Mouse (Mus musculus) heart, postnatal 4 days (tissue): ENCODE results near the gene Coil. TPM values are rescaled to one million over a fixed set of nuclear protein-coding genes. Genes with fewer than 3 reads are reported as not detected.

ENCODE experiments used
- DNase-seq: peaks from one replicate; pipeline ENCODE4 v3.0.0; 2021
- total RNA-seq, 2 experiments: library from RNA; stranded (reverse); gene quantifications; 2 replicates each; pipeline ENCODE4 v1.2.3; 2021

Gene Coil
- 1 to 10 TPM; 7.6 to 9.0 TPM for total RNA-seq

DNA sequence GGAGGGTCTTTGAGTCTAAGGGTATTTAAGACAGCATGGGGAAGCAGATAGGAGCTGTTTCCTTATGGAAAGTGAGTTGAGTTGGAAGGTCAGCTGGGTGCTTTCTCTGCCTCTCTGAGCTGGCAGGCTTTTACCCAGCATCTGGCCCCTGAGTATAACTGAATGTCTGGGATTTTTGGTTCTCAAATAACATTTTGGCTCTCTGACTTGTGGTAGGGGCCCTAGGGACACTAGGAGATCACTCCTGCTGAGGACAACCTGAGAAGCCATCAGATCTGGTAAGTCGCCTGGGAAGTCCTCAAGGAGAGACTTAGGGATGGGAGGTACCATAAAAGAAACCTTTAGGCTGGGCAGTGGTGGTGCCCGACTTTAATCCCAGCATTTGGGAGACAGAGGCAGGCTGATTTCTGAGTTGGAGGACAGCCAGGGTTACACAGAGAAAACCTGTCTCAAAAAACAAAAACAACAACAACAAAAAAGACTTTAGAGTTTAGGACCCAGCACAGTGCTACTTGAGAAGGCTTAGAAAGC, at the start of gene Coil:
Coil (plus strand) TSS at position 51 of the 531 bp plus-strand sequence.
- peak; percentile 25 for DNase-seq

DNA sequence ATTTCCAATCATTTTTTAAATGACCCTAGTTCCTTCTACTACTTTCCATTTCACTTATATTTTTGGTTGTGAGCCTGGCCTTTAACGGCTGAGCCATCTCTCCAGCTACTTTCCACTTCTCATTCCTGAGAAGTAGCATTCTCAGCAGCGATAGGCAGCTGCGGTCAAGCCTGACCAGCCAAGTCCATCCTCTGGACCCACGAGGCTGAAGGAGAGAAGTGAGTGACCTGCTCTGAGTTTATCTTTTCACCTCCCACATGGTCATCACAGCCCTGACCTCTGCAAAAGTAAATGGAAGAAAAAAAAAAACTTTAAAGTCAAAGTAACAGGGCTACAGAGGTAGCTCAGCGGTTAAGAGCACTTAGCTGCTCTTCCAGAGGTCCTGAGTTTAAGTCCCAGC, 43.5 kb upstream of the Coil start:
- DNase-seq, result no peak

DNA sequence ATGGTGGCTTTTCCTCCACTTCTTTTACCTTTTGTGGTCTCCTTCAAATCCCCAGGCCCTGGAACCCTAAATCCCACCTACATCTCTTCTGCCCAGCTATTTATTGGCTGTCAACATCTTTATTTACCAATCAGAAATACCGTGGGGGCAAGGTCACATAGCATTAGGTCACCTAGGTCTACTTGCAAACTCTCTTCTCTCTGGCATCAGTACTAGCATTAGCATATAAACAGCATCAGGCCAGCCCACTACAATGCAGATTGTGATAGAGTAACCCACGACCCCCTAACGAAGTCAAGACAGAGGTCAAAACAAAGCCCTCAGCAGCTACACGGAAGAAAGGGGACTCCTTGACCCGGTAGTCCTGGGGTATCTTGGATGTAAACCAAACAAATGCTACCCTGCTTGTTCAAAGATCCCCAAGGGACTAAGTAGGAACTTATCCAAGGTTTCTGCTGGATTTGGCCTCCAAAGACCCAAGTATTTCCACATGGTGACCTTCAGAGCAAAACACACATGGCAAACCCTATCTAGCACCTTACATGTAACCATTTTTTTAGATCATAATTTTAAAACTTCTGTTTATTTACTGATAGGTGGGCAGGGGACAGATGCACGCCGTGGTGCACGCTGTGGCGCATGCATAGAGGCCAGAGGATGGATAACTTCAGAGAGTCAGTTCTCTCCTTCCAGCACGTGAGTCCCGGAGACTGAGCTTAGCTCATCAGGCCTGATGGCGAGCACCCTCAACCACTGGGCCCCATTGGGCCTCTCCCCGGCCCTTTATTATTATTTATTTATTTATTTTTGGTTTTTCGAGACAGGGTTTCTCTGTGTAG, 38.1 kb upstream of the Coil start:
- DNase-seq, result no peak

DNA sequence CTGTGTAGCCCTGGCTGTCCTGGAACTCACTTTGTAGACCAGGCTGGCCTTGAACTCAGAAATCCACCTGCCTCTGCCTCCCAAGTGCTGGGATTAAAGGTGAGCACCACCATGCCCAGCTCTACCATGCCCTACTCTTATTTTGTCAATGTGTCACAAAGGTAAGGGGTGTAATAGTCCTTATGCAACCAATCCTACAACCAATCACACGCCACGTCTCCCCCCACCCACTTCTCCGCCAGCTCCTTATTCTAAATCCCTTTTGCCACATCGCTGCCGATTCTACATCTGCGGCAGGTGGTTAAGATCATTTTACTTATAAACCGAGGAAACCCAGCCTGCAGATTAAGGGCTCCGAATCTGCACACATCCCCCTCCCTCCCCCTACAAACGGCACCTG, 37.0 kb upstream of the Coil start:
- no peak for DNase-seq

DNA sequence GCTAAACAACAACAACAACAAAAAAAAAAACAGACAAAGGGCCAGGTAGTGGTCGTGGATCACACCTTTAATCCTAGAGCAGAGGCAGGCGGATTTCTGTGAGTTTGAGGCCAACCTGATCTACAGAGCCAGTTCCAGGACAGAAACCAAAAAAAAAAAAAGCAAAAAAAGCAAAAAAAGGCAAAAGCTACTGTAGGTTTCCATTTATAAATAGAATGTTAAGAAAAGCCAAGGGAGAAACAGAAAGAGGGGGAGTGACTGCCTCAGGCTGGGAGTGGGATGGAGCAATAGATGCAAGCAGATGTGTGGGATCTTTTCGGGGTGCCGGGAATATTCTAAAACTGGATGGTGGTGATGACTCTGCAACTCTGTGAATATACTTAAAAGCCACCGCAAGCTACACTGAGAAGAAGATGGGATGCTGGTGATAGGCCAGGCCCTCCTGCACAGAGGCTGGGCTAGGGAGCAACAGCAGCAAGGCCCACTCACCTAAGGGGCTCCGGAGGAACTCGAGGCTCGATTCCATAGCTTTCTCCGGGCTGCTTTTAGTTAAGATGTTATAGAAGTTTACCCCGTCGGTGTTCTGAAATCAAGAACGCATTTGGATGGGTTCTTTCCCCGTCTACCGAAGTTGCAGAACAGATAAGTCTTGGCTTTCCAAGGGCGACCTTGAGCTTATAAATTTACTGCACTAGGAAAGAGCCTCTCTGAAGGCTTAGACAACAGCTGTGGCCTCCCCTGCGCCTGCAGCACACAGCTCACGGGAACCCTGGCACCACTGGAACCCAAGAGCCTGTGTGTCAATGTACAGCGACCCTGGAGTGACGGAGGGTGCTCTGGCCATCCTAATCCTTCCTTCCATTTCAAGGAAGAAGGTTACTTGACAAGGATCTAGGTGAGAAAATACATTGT, 35.7 kb upstream of the Coil start:
- no peak for DNase-seq

DNA sequence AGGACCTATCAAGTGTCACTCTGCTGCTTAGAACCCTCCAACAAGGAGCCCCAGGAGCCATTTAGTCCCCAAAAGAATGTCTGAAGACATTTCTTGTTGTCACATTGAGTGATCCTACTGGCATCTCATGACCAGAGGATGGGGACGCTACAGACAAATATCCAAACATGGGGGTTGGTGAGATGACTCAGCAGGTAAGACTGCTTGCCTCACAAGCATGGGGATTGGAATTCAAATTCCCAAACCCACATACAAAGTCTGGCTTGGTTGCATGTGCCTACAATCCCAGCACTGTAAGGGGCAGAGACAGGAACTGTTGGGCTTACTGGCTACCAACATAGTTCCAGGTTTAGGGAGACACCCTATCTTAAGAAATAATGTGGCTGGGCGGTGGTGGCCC, 32.2 kb upstream of the Coil start:
- DNase-seq, result no peak

DNA sequence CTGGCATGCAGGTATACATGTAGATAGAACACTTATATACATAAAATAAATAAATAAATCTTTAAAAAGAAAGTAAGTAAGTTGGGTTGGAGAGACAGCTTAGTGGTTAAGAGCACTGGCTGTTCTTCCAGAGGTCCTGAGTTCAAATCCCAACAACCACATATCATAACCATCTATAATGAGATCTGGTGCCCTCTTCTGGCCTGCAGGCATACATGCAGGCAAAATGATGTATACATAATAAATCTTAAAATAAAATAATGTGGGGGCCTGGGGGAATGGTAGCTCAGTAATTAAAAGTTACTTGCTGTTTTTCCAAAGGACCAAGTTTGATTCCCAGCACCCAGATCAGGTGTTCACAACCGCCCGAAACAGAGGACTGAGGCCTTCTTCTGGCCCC, 31.3 kb upstream of the Coil start:
- DNase-seq, result no peak

DNA sequence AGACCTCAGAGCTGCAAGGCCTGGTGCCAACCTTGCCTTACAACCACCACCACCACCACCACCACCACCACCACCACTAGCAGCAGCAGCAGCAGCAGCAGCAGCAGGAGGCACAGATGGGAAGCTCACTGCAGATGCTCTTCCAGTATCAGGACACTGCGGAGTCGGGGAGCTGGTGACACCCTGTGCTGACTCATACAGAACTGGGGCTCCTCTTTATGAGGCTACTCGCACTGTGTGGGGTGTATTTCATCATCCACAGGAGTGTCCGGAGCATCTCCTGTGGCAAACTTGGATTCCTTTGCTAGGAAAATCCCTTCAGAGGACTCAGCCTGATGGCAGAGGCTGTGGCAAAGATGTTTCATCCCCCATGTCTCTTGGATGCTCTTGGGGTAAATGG, 30.4 kb upstream of the Coil start:
- no peak for DNase-seq

DNA sequence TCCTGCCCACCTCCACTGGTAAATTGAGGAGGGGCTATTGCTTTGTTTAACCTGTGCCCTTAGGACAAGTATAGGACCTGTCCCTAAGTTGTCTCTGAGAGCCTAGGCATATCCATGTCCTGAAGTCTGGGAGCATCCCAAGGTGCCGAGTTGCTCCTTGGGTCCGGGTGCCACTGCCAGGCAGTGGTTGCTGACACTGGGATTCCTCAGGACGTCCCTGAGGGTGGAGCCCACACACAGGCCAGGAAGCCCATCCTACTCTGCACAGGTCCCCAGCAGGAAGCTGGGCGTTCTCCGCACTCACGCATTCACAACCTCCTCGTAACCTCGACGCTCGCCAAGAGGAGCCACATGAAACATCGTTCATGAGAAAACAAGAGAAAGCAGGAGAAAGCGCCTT, 28.6 kb upstream of the Coil start:
- no peak for DNase-seq

DNA sequence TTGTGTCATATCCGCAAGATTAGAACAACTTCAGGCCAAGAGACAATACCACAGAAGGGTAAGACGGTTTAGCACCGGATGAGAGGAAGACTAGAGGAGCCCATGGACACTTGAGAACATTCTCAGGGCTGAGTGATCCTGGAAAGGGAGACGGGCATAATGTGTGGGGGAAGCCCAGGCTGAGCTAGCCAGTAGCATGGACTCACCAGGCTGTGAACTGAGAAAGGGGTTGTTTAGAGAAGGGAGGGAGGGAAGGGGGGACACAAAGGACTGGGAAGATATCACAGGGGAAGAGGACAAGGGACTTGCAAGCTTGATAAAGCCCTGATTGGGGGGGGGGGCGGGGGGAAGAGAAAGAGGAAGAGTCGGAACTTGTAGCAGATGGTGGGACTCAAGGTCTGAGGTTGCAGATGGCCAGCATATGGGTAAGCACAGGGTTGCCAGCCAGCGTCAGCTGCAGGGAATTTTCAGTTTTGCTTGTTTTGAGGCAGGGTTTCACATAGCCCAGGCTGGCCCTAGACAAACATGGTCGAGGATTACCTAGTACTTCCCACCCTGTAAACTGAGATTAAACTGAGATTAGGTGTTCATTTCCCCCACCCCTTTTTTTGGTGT, 24.0 kb upstream of the Coil start:
- DNase-seq, result no peak

DNA sequence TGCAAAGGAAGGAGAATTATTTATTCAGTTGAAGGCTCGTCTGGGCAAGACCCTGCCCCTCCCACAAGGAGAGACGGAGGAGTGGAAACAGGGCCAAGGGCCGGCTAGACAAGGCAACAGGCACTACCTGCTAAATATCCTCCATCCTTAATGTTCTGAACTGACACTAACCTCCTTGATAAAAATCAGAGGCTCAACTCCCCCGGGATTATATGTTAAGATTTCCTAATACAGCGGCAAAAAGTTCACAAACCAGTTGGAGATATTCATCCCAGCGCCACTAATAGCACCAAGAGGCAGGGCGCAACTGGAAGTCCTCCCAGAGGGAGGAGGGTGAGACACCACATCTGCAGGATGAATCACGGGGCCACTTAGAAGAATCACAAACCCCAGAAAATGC, 21.2 kb upstream of the Coil start:
- DNase-seq, result no peak

DNA sequence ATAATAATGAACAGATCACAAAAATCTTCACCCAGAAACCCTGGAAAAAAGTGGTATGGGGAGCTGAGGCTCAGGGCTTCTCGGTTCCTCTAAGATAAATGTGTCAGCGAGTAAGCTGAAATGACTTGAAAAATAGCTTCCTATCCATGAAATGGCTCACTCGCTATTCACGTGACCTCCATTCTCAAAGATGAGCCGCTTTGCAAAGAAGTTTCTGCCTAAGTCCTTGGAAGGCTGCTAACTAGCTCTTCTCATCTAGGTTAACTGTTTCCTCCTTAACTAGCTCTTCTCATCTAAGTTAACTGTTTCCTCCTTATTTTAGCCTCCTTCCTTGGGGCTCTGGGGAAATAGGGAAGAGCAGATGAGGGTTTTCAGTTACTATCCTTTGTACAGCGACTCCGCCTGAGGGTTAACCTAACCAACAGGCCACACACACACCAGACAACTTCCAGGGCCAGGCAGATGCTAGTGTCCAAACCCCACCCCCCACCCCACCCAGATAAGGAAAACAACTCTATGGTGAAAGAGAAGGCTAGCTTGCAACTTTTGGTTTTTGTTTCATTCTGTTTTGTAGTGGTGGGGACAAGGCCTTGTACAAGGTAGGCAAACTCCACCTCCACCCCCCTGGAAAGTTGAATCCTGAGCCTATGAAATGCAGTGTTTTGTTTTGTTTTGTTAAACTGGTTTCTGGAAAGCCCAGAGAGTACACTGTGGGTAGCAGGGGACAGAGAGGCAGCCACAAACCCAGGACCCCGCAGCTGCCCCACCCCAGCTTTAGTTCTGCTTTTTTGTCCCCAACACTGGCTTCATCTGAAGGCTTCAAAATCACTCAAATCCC, 20.0 kb upstream of the Coil start:
- DNase-seq, result no peak

DNA sequence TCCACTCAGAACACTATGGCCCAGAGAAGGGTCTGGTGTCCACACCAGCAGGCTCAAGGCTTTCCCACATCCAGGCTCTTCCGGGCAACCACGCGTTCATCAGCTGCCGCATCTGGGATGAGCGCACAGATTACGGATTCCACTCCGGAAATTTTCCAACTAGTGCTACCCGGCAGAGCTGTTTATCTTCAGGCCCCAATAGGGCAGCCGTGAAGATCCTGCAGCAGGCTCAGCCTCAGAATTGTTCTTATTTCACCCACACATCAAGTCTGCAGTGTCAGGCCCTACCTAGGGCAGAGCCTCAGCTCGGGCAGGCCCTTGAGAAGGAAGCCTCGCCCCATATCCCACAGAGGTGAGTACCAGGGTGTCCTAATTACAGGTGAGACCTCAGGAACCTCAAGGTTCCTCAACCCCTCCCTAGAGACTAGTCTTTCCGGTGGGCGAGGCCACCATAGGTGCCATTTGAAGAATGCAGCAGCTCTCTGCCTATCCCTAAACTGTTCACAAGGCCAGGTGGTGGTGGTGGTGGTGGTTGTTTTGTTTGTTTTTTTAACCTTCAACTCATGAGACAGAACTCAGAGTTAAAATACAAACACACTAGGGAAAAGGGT, 19.3 kb upstream of the Coil start:
- no peak for DNase-seq

DNA sequence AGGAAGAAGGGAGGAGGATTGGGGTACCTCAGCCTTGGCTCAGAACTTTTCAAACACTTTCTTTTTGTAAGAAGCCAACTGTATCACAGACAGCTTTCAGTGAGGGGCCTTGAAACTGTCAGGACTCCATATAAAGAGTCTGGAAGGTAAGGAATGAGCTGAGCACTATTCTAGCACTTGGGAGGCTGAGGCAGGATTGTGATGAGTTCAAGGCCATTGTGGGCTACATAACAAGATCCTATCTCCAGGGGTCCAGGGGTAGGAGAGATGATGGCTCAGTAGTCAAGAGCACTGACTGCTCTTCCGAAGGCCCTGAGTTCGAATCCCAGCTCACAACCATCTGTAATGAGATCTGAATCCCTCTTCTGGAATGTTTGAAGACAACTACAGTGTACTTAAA, 18.5 kb upstream of the Coil start:
- no peak for DNase-seq

DNA sequence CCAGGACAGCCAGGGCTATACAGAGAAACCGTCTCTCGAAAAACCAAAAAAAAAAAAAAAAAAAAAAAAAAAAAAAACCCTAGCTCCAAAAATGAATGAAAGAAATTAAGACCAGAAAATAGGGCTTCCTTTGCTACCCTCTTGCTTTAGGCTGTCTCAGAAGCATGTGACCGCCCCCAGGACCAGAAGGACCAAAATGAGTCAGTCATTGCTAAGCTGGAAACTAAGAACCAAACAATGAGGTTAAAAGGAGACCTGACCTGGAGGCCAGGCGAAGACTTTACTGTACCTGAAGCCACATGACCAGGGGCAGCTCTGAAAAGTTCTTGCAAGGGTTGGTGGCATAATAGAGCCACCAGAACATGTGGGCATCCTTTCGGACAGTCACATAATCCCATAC, 17.9 kb upstream of the Coil start:
- no peak for DNase-seq

DNA sequence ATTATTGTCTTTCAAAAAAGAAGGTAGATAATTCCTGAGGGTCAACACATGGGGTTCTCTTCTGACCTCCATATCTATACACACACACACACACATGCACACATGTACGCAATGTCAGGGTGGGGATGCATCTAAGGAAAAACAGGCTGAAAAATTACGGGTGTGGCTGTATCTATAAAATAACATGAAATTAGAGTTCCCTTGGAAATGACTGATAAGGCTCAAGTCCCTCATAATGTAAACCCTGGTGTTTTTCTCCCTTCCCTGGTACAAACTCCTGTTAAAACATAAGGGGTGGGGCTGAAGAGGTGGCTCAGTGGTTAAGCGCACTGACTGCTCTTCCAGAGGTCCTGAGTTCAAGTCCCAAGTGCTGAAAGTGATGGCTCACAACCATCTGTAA, 16.5 kb upstream of the Coil start:
- no peak for DNase-seq

DNA sequence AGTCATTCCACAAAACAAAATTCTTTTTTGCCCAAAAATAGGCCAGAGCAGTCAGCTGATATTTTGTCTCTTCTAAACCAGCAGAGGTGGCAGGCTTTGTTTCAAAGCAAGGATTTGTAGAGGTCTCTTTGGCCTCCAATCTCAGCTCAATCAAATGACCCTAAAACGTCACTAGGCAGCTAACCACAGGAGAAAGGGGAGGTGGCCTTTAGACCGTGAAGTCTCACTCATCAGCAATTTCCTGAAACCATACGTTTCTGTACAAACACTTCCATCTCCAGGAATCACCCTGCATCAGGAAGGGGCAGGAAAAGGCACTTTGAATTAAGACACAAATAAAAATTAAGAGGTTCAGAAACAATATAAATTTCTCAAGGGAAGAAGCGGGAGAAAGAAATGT, 15.2 kb upstream of the Coil start:
- DNase-seq, result no peak

DNA sequence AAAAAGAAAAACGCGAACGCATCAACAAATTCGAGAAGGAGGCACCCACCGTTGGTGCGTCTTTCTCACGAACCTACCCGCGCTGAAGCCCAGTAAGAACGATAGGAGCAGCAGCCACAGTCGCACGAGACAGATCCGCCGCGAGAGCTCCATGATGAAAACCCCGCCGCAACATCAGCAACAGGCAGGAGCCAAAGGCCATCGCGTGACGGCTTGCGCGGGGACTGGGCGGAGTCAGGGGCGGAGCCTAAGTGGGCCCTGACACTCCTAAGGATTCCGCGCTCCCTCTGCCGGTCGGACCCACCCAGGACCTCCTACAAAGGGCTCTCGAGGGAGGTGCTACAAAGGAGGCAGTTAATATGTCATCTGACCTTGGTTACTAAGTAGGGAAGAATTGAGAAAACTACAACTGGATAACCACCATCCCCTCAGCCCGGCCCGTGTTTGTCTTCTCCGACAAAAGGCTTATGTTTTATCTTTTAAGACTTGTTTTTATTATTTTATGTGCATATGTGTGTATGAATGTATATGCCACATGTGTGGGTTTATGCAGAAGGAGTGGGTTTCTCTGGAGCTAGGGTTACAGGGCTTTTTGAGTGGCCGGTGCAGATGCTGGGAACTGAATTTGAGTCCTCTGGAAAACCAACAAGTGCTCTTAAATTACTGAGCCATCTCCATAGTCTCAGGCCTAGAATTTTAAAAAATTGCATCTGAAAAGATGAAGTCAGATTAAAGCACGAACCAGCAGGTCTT, 14.7 kb upstream of the Coil start, which contains the start of gene Scpep1:
Scpep1 (minus strand) TSS at position 249 of the 753 bp plus-strand sequence.
- DNase-seq, result peak; percentile 99

DNA sequence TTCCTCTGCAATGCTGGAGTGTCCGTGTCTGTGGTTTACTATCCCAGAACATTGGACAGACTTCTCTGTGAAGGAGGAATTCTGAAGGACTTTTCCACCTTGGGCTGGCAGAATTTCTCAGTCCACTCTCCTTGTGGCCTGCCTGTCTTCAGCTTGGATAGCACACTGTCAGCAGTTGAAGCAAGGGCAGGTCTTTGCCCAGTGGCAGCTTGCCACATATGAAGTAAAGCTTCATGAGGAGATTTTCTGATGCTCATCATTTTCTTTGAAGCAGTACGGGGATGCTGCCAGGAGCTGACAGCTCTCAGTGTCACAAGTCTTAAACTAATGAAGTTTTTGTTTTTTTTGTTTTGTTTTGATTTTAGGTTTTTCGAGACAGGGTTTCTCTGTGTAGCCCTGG, 11.2 kb upstream of the Coil start:
- DNase-seq, result no peak

DNA sequence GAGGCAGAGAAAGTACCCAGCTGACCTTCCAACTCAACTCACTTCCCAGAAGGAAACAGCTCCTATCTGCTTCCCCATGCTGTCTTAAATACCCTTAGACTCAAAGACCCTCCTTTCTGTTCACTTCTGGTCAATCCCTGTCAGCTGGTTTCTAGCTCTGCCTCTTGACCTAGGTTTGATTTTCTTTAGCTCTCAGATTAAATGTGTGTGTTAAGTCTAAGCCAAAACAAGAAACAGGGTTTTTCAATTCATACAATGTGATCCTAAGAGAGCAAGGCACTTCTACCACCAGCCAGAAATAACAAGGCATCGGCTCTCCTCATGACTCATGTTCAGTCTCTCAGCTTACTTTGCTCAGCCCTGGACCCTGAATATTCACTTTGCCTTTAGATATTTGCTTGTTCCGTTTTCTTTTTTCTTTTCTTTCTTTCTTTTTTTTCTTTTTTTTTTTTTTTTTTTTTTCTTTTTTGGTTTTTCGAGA, 3.1 kb upstream of the Coil start, which contains the start of gene Elobl:
Elobl (minus strand) TSS at position 51 of the 481 bp plus-strand sequence.
- no peak for DNase-seq
